Mouse (Mus musculus) layer of hippocampus, postnatal 36 days (tissue): ENCODE results near the gene Tbrg1. TPM values are rescaled to one million over a fixed set of nuclear protein-coding genes. Genes with fewer than 3 reads are reported as not detected.

Experiments
- DNase-seq, 2 experiments: peaks; one replicate each; pipeline ENCODE4 v3.0.0; 2022
- total RNA-seq, 2 experiments: library from RNA; stranded (reverse); gene quantifications; 2 replicates each; pipeline ENCODE4 v1.2.3; 2021

The Tbrg1 gene
- total RNA-seq = 10 to 100 TPM; 48.1 to 48.3 TPM

- DNase-seq = peak; percentile 82
Measured at GRCm38 (mm10) chr9:37656931-37657481, at the start of gene Tbrg1. Gene Tbrg1, minus strand, starts transcription at chr9:37657312.

DNA sequence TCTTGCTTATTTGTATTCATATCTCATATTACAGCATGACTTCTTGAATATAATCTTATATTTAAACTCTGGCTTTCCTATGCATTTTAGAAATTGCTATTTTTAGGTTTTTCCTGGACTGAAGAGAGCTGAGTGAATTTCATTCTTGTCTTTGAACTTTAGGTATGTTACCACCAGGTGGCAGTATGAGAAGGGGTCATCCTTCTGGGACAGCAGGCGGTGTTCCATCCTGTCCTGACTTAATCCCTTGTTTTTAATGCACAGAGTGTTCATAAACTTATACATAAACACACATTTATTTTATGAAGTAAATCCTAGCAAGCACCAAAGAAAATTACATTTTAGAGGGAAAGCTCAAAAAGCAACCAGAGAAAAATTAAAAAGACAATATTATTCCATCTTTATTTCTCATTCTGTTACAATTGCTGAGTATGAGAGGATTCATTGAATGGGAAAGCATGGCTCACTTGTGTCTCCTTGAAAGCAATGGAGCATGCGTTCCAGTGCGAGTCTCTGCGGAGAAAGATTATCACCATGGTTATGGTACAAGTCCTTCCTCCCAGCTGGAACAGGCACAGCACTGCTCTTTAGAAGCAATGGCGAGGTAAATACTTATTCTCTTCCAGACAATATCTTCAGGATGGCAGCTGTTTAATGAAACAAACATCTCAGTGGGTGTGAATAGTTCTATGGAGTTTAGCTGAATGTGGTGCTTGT lies 33.0 kb upstream of the Tbrg1 start:
- no peak for DNase-seq

- DNase-seq = no peak
Measured at GRCm38 (mm10) chr9:37687941-37688303, 30.8 kb upstream of the Tbrg1 start.

- DNase-seq = no peak
Measured at GRCm38 (mm10) chr9:37687288-37687940, 30.3 kb upstream of the Tbrg1 start.

DNA sequence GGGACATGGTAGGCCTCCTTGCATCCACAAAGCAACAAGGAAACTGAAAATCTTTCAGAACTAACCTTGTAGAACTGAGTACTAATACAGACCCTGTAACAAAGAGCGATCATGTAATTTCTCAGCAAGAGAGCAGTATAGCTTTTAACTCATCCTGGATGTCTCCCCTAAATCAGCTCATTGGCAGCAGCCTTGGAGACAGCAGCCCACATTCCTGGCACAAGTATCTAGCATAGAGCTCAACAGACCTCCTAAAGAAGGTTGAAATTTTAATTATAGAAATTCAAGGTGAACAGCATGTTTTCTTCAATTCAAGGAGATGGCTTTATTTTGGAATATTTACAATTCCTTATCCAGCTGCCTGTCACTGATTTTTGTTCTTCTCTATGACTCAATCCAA lies 24.0 kb upstream of the Tbrg1 start:
- no peak for DNase-seq

DNA sequence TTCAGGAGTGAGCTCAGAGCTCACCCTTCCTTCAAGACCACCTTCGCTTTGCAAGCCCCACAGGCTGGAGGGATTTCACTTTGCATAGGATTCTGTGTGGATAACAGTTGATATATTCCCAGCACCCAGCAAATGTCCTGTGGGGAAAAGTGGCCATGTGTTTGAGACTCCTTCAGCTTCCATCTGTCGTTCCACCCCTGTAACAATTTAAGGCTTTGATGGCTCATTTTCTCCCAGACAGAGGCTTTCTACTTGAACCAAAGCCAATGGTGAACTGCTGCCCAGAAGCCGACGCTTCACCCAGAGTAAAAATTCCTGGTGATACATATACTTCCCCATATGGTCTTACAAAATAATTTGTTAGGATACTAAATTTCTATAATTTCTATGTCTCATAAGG lies 18.2 kb upstream of the Tbrg1 start:
- no peak for DNase-seq

GRCm38 (mm10) chr9:37670261-37670660 lies 13.1 kb upstream of the Tbrg1 start:
- DNase-seq = no peak

DNA sequence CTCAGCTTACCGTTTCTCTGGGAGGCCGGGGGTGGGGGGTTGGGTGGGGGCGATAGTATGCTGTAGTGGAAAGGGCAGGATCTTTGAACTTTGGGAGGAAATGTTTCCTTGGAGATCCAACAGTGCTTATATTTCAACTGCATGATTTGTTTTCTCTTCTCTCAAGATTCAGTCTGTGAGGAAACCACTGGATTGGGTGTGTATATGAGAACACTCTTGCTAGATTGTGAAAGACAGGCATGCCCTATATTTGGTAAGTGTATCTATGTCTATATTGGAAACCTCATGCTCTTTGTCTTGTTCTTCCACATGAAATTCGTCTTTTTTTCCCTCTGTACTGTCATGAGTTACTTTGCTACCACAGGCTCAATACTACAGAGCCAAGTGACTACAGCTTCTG lies 12.6 kb upstream of the Tbrg1 start:
- DNase-seq = no peak

DNA sequence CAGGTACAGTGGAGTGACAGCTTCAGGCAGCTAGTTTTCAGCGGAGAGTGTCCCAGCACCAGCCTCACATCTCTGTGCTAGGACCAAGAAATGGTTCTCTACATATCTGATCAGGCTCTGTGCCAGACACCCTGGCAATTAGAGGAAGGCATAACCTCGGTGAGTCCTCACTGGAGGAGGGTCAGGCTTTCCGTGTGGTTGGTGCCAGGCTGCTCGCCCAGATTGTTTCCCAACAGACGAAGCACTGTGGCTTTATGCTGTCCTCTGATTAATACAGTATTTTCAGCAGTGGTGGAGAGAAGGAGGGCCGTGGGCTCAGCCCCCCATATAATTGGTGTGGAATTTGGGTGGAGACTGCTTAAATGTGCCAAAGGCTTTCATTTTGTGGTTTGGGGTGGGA lies 12.0 kb upstream of the Tbrg1 start, which contains the start of gene Panx3:
Gene Panx3 (minus strand): TSS at position 121 of the 400 bp plus-strand sequence.
- DNase-seq = no peak

DNA sequence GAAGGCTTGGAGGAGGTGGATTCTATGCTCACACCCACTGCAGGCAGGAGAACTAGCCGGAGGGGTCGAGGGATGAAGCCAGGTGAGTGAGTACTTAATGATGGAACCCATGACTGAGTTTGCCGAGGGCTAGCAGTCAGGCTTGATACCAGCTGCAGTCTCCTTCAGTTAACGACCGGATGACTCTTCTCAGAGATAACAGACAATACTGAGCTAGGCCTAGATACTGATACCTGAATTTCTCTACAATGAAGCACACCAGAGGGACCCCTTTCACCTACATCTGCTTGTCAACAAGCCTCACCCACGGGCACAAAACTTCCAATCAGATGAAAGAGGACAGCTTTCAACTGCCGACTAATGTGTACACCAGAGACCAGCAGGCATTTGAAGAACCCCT lies 8.9 kb upstream of the Tbrg1 start:
- DNase-seq = no peak

DNA sequence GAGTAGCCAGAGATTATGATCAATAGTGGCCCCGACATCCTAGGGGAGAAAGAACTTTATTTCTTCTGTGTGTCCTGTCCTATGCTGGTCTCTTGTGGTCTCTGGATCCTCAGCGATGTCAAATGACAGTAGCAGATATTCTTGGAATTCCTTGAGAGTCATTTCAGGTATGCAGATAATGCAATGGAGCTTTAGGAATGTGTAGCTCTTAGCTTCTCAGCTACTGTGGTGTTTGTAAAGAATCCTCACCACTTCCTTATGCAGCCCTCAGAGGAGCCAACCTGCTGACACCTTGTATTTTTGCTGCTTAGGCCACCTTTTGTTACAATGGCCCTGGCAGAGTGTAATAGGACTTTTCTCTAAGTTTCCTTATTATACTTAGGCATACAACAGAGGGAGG lies 7.5 kb upstream of the Tbrg1 start:
- no peak for DNase-seq

DNA sequence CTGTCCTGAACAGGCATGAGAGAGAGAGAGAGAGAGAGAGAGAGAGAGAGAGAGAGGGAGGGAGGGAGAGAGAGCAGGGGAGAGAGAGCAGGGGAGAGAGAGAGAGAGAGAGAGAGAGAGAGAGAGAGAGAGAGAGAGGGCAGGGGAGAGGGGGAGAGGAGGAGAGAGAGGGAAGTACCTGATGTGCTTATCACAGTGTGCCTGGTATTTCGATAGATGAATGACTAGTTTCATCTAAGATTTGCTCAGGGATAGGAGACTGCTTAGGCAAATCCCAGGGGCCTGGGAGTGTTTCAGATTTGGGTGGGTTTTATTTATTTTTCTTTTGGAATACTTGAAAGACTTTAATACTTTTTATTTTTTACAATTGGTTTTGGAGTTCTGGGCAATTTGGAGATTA lies 6.1 kb upstream of the Tbrg1 start:
- DNase-seq = no peak

GRCm38 (mm10) chr9:37659413-37659812 lies 2.3 kb upstream of the Tbrg1 start:
- no peak for DNase-seq

DNA sequence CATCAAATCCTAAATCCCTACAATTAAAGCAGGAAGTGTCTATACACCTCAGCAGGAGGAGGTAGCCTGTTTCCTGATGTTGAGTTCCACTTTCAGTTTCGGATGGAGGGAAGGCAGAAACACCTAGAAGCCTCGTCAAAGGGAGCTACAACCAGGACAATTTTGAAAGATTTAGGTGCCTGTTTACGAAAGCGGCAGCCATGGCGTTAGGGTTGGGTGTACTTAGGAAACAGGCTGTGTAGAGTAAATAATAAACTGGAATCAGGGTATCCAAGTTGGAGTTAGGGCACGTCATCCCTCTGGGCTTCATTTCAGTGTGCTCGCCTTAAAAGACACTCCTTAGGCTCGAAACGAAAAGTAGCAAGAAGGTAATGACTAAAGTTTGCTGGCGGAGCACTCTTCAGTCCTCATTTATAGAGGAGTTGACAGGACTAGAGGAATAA lies 652 bp downstream of the Tbrg1 start:
- no peak for DNase-seq

DNA sequence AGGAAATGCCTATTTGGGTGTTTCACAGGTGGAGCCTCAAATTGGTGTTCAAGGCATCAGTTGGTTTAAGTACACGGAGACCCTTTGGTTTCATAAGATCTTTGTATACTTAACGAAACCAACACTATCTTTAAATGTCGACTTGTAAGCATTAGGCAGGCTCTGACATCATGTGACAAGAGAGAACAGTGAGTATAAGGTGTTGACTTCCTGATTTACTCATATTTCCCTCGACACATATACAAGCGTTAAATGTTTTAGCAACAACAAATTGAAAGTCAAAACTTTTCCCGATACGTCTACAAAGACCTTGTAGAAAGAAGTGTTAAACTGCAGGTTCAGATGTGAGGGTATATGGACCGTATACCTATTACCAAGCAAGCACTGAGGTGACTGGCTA lies 1.2 kb downstream of the Tbrg1 start:
- DNase-seq = no peak

- no peak for DNase-seq
Measured at GRCm38 (mm10) chr9:37653836-37654235, 3.3 kb downstream of the Tbrg1 start.

DNA sequence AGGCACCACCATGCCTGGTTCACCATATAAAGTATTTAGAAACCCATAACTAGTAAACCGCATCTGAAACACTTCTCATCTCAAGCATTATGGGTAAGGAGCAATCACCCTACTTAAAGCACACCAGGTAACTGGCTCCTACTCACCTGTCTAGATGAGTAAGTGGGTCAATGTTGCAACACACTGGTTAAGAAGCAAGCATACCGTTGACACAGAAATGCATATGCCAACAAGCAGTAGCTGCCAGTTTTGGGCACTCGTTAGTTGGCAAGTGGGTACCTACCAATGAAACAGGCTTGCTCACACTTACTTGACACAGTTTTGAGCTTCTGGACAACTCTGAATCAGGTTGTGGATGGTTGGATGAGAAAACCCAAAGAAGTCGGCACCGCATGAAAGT lies 6.5 kb downstream of the Tbrg1 start:
- DNase-seq = no peak

- no peak for DNase-seq
Measured at GRCm38 (mm10) chr9:37646246-37646645, 10.9 kb downstream of the Tbrg1 start.

DNA sequence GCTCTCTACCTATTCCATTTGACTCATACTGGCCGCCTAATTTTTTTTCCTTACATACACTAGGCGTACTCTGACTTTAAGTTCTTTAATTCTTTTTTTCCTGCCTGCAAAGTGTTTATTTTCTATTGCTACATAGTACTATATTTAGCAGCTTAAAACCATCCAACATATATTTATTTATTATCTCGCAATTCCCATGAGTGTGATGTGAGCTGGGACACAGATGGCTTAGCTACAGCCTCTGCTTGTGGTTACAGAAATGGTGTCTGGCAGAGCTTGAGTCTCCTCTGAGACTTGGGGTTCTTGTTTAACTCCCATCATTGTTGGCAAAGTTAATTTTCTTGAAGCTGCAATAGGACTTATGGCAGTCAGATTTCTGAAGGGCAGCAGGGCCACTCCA lies 18.4 kb downstream of the Tbrg1 start:
- no peak for DNase-seq

- no peak for DNase-seq
Measured at GRCm38 (mm10) chr9:37636800-37637542, 20.1 kb downstream of the Tbrg1 start.

DNA sequence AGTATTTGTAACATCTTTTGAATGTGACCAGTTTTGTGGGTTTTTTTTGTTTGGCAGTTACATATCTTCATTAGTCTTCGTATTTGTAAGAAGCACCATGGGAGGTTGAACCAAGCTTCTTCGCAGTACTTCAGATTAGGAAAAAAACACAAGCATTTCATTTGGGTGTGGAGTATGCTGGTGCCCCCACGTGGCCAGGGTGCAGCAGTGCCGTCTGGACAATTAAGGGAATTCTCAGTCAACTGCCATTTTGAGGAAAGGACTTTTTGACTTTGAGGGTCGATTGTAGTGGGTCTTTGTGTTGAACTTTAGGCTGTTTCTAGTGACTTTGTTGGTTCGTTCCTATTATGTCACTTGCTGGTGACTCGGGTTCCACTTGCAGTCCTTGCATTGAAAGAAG lies 20.8 kb downstream of the Tbrg1 start:
- peak in 1 of 2 experiments; percentile 62 for DNase-seq

DNA sequence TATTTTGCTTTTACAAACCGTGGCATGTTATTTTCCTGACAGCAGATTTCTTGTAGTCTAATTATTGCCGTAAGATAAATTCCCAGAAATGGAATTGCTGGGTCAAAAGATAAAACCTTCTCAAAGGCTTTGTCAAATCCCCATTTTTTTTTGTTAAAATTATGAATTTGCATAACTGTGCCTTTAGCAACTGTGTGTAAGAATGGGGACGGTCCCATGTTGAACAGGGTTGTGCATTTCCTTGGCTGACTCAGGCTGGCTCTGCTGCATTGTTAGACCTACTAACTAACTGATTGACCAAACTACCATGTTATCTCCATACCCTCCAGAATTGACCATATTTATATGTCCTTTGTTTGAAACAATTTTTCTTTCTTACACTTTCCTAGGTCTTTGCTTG lies 22.8 kb downstream of the Tbrg1 start:
- DNase-seq = no peak

- DNase-seq = no peak
Measured at GRCm38 (mm10) chr9:37632305-37632704, 24.8 kb downstream of the Tbrg1 start.
